Mouse (Mus musculus): ENCODE results near the gene Trpv4. TPM values are rescaled to one million over a fixed set of nuclear protein-coding genes. Genes with fewer than 3 reads are reported as not detected.
A peak's percentile ranks its signal among the peaks of the same experiment; 100 is the strongest.

The Trpv4 gene
- total and polyA plus RNA-seq, 2 experiments from 2014 or later = 0.88 to 3.4 TPM

DNA sequence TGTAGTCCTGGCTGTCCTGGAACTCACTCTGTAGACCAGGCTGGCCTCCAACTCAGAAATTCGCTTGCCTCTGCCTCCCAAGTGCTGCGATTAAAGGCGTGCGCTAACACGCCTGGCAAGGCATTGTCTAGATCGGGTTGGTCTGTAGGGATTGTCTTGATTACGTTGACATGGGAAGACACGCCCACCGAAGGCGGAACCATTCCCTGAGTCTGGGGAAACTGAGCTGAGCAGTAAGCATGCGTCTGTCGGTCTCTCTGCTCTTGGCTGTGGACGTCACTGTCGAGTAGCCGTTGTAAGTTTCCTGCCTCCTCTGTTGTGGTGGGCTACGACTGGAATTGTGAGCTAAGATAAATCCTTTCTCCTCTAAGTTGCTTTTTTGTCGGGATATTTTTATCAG is 38.7 kb upstream of the Trpv4 start:
- Histone ChIP-seq H3K4me1 (ENCODE audit: insufficient read depth, low read length) (no peaks in the 10 kb centered on the region), H3K9me3 (ENCODE audit: low read length) (no peaks in the 10 kb centered on the region), H3K9ac (replicated peaks; ENCODE audit: low read length, poor library complexity, severe bottlenecking) (no peak overlapping the region), H3K4me2 (ENCODE audit: low read depth, low read length, poor library complexity, severe bottlenecking) (no peak overlapping the region), H3K27ac (ENCODE audit: low read depth, low read length) (no peak overlapping the region), H3K36me3 (ENCODE audit: insufficient read depth, low read length) (no peaks in the 10 kb centered on the region), H3K27me3 (ENCODE audit: insufficient read depth, low read length) (no peaks in the 10 kb centered on the region), H3K4me3 (ENCODE audit: low read depth, low read length) (no peak overlapping the region)
- WGBS = 87% methylated on average over 17 of the region's 17 CpGs
- ATAC-seq (ENCODE audit: low FRiP score) (no peak), DNase-seq (ENCODE audit: low spot score) (no peak)
- TF ChIP-seq CTCF (IDR thresholded peaks at IDR 0.05) = no peak

DNA sequence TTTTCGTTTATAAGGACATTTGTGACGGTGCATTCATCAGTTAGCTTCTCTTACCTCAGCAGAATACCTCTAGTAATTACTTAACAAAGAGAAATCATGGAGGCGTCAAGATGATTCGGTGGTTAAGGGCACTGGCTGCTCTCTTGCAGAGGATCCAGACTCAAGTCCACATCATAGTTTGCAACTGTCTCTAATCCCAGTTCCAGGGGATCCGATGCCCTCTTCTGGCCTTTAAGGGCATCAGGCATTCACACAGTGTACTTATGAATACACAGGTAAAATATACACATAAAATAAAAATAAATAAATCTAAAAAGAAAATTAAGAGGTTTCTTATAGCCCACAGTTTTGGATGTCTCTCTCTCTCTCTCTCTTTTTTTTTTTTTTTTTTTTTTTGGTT is 37.6 kb upstream of the Trpv4 start:
- no peaks in the 10 kb centered on the region for H3K27me3 ChIP-seq (ENCODE audit: insufficient read depth, low read length)
- no peak overlapping the region for H3K27ac ChIP-seq (ENCODE audit: low read depth, low read length)
- H3K36me3 ChIP-seq (ENCODE audit: insufficient read depth, low read length) = no peaks in the 10 kb centered on the region
- no peaks in the 10 kb centered on the region for H3K4me1 ChIP-seq (ENCODE audit: insufficient read depth, low read length)
- 68% methylated on average over 5 of the region's 5 CpGs for WGBS
- DNase-seq (ENCODE audit: low spot score) = no peak
- peak; percentile 33 for TF ChIP-seq CTCF (IDR thresholded peaks at IDR 0.05)
- no peaks in the 10 kb centered on the region for H3K9me3 ChIP-seq (ENCODE audit: low read length)
- no peak for ATAC-seq (ENCODE audit: low FRiP score)
- H3K4me3 ChIP-seq (ENCODE audit: low read depth, low read length) = no peak overlapping the region
- no peak overlapping the region for H3K9ac ChIP-seq (replicated peaks; ENCODE audit: low read length, poor library complexity, severe bottlenecking)
- no peak overlapping the region for H3K4me2 ChIP-seq (ENCODE audit: low read depth, low read length, poor library complexity, severe bottlenecking)

DNA sequence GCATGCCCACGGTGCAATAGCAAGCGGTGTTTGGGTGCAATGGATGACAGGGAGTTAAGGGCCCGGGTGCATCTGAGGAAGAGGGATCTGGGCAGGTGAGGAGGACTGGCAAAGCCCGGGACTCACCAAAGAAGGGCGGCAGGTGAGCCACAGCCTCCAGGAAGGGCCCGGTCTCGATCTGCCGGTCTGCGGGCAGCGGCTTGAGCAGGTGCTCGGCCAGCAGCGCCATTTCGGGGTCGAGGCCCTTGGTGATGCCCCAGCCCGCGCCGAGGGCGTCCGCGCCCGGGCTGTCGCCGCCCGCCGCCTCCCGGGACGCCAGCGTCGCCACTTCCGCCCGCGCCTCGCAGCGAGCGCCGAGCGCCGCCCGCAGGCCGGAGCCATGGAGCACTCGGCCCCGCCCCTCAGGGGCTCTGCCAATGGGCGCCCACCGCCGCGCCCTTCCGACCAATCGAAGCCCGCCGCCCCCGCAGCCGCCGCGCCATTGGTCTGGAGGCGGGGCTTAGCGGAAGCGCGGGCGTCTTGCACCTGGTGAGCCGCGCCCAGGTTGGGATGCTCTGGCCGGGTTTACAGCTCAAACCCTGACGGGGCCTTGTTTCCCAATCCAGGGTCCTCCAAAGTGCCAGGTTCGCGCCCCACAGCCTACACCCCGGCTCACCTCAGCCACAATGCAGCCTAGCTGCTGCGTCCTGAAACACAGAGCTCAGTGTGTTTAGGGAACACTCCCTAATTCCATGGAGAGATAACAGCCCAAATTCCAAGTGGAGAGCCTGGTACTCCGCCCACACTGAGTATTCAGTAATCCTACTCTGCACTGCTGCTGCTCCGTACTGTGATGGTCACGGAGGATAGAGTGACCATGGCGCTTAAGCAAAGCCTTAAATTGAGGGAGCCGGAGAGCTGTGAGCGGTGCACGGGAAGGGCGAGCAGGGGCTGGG is 32.7 kb upstream of the Trpv4 start, which contains the start of gene Gltp:
Gene Gltp, minus strand, starts transcription at position 352 of the 935 bp plus-strand sequence.
- Histone ChIP-seq H3K4me2 (ENCODE audit: low read depth, low read length, poor library complexity, severe bottlenecking) (peak within 1 kb of the TSS; percentile 85), H3K9ac (replicated peaks; ENCODE audit: low read length, poor library complexity, severe bottlenecking) (peak within 1 kb of the TSS; percentile 86), H3K36me3 (ENCODE audit: insufficient read depth, low read length) (no peaks in the 10 kb centered on the region), H3K4me1 (ENCODE audit: insufficient read depth, low read length) (peaks cover 11% of the 10 kb centered on the region; the same call in 1 of the 2 replicates), H3K4me3 (ENCODE audit: low read depth, low read length) (peak within 1 kb of the TSS; percentile 80), H3K27me3 (ENCODE audit: insufficient read depth, low read length) (no peaks in the 10 kb centered on the region), H3K27ac (ENCODE audit: low read depth, low read length) (peak within 1 kb of the TSS; percentile 18; the same call in 1 of the 2 replicates), H3K9me3 (ENCODE audit: low read length) (no peaks in the 10 kb centered on the region)
- WGBS = 3% methylated on average over 69 of the region's 75 CpGs
- ATAC-seq (ENCODE audit: low FRiP score) (peak; percentile 97), DNase-seq (ENCODE audit: low spot score) (peak; percentile 96)
- TF ChIP-seq CTCF (IDR thresholded peaks at IDR 0.05) = peak; percentile 52

DNA sequence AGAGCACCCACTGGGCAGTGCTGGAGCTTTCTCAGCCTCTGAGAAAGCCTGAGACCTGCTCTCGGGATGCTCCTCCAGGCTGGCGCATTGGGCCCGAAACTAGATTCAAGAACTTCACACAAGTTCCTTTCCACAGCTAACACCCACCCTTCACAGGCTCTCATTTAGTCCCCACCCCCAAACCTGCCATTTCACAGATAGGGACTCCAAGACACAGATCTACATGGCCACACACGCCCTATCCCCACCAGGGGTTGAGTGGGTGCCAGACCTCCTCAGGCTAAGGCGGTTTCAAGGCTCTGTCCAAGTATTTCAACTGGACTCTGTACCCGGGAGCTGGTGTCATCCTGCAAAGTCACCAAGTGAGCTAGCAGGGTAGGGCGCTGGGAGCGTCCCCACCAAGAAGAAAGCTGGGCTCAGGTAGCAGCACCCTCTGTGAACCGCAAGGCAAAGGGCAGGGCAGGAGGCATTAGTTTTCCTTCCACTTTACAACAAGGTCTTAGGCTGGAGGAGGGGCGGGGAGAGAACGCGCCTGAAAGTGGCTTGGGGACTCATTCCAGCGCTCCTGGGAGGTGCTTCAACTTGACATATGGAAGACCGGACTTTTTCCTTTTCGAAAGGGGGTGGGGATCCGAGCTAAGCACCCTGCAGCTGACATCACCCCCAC is 31.6 kb upstream of the Trpv4 start:
- H3K9me3 ChIP-seq (ENCODE audit: low read length) = no peaks in the 10 kb centered on the region
- no peaks in the 10 kb centered on the region for H3K36me3 ChIP-seq (ENCODE audit: insufficient read depth, low read length)
- no peaks in the 10 kb centered on the region for H3K27me3 ChIP-seq (ENCODE audit: insufficient read depth, low read length)
- no peak overlapping the region for H3K27ac ChIP-seq (ENCODE audit: low read depth, low read length)
- DNase-seq (ENCODE audit: low spot score) = no peak
- 17% methylated on average over 16 of the region's 16 CpGs for WGBS
- H3K4me2 ChIP-seq (ENCODE audit: low read depth, low read length, poor library complexity, severe bottlenecking) = peak overlapping the region; percentile 85
- H3K9ac ChIP-seq (replicated peaks; ENCODE audit: low read length, poor library complexity, severe bottlenecking) = peak overlapping the region; percentile 86
- peaks cover 11% of the 10 kb centered on the region; the same call in 1 of the 2 replicates for H3K4me1 ChIP-seq (ENCODE audit: insufficient read depth, low read length)
- ATAC-seq (ENCODE audit: low FRiP score) = no peak
- no peak for TF ChIP-seq CTCF (IDR thresholded peaks at IDR 0.05)
- peak overlapping the region; percentile 80 for H3K4me3 ChIP-seq (ENCODE audit: low read depth, low read length)

DNA sequence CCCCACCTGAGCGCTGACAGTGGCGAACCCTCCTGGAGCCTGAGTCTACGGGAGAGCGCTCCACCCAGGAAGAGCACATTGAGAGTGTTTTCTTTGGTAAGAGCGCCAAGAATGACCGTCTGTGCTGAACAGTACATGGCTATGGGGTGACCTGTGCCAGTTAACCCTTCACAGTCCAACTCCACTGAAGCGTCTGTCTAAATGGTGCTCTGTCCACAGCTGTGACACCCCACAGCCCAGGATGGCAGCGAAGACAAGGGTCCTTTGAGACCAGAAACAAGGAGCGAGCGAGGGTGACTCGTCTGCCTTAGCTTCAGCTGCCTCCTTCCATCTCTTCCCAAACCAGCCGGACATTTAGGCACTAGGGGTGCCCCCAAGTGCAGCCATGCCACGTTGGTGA is 30.5 kb upstream of the Trpv4 start:
- DNase-seq (ENCODE audit: low spot score) = peak; percentile 37
- H3K9ac ChIP-seq (replicated peaks; ENCODE audit: low read length, poor library complexity, severe bottlenecking) = no peak overlapping the region
- H3K4me2 ChIP-seq (ENCODE audit: low read depth, low read length, poor library complexity, severe bottlenecking) = peak overlapping the region; percentile 24; the same call in 1 of the 2 replicates
- no peaks in the 10 kb centered on the region for H3K36me3 ChIP-seq (ENCODE audit: insufficient read depth, low read length)
- no peak overlapping the region for H3K27ac ChIP-seq (ENCODE audit: low read depth, low read length)
- 80% methylated on average over 13 of the region's 13 CpGs for WGBS
- H3K4me3 ChIP-seq (ENCODE audit: low read depth, low read length) = no peak overlapping the region
- no peaks in the 10 kb centered on the region for H3K9me3 ChIP-seq (ENCODE audit: low read length)
- TF ChIP-seq CTCF (IDR thresholded peaks at IDR 0.05) = no peak
- no peak for ATAC-seq (ENCODE audit: low FRiP score)
- H3K27me3 ChIP-seq (ENCODE audit: insufficient read depth, low read length) = no peaks in the 10 kb centered on the region
- peaks cover 11% of the 10 kb centered on the region; the same call in 1 of the 2 replicates for H3K4me1 ChIP-seq (ENCODE audit: insufficient read depth, low read length)

DNA sequence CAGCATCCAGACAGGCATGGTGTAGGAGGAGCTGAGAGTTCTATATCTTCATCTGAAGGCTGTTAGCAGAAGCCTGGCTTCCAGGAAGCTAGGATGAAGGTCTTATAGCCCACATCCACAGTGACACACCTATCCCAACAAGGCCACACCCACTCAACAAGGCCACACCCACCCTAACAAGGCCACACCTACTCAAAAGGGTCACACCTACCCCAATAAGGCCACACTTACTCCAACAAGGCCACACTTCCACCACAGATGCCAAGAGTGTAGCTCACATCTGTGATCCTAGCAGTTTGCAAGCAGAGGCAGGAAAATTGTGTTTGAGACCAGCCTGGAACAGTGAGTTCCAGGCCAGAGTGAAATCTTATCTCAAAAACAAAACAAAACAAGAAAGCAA is 29.7 kb upstream of the Trpv4 start:
- H3K4me3 ChIP-seq (ENCODE audit: low read depth, low read length) = no peak overlapping the region
- peaks cover 11% of the 10 kb centered on the region; the same call in 1 of the 2 replicates for H3K4me1 ChIP-seq (ENCODE audit: insufficient read depth, low read length)
- no peak for ATAC-seq (ENCODE audit: low FRiP score)
- no peaks in the 10 kb centered on the region for H3K36me3 ChIP-seq (ENCODE audit: insufficient read depth, low read length)
- H3K9ac ChIP-seq (replicated peaks; ENCODE audit: low read length, poor library complexity, severe bottlenecking) = no peak overlapping the region
- TF ChIP-seq CTCF (IDR thresholded peaks at IDR 0.05) = no peak
- H3K4me2 ChIP-seq (ENCODE audit: low read depth, low read length, poor library complexity, severe bottlenecking) = no peak overlapping the region
- no peak overlapping the region for H3K27ac ChIP-seq (ENCODE audit: low read depth, low read length)
- H3K27me3 ChIP-seq (ENCODE audit: insufficient read depth, low read length) = no peaks in the 10 kb centered on the region
- H3K9me3 ChIP-seq (ENCODE audit: low read length) = no peaks in the 10 kb centered on the region
- DNase-seq (ENCODE audit: low spot score) = no peak
